Mouse (Mus musculus) hindbrain, embryonic 16.5 days (tissue): ENCODE measurements at regions not wholly inside any gene's neighbourhood (a gene's known extent, or its start where the extent isn't known, plus 50 kb on each side); places are given as distances from the start of the nearest gene placed in this dataset.

Source experiments
- ATAC-seq: fragments of 200-750 bp; cut with Nextera tagmentation; 2 replicates; pipeline ENCODE4 v1.8.0; 2017; ENCODE audit warnings: moderate TSS enrichment, moderate library complexity
- H3K27ac ChIP-seq: fragments of 300-500 bp; sonication (generic); 2 replicates; pipeline ENCODE4 v1.5.1; 2014; ENCODE audit warnings: low read depth, mild to moderate bottlenecking, control low read depth, low read length, moderate library complexity
- H3K27me3 ChIP-seq: fragments of 300-500 bp; sonication (generic); replicated peaks from 2 replicates; pipeline ENCODE4 v1.6.1; 2014; ENCODE audit warnings: low read length; ENCODE audit not compliant: control insufficient read depth, insufficient read depth
- H3K36me3 ChIP-seq: fragments of 300-500 bp; sonication (generic); 2 replicates; pipeline ENCODE4 v1.6.1; 2014; ENCODE audit warnings: mild to moderate bottlenecking, low read length, moderate library complexity, mixed read lengths; ENCODE audit not compliant: control insufficient read depth, insufficient read depth
- H3K4me1 ChIP-seq: fragments of 300-500 bp; sonication (generic); 2 replicates; pipeline ENCODE4 v1.6.1; 2014; ENCODE audit warnings: low read depth, low read length; ENCODE audit not compliant: control insufficient read depth, insufficient read depth
- H3K4me2 ChIP-seq: fragments of 300-500 bp; sonication (generic); 2 replicates; pipeline ENCODE4 v1.6.1; 2014; ENCODE audit warnings: mild to moderate bottlenecking, low read length, control low read depth, moderate library complexity
- H3K4me3 ChIP-seq: fragments of 300-500 bp; sonication (generic); 2 replicates; pipeline ENCODE4 v1.5.1; 2014; ENCODE audit warnings: mild to moderate bottlenecking, low read length, control low read depth, moderate library complexity
- H3K9ac ChIP-seq: fragments of 300-500 bp; sonication (generic); 2 replicates; pipeline ENCODE4 v1.6.1; 2014; ENCODE audit warnings: low read depth, mild to moderate bottlenecking, control low read depth, low read length, moderate library complexity
- H3K9me3 ChIP-seq: fragments of 300-500 bp; sonication (generic); 2 replicates; pipeline ENCODE4 v1.6.1; 2014; ENCODE audit warnings: mild to moderate bottlenecking, low read length, moderate library complexity; ENCODE audit not compliant: control insufficient read depth
- WGBS: fragments of 180-500 bp; shearing (Covaris S2); extraction: QIAGEN DNeasy Blood & Tissue Kit; methylation state at CpG from one replicate; pipeline ENCODE4 v1.1.7; 2014; 5-methylcytosine and 5-hydroxymethylcytosine counted together

DNA sequence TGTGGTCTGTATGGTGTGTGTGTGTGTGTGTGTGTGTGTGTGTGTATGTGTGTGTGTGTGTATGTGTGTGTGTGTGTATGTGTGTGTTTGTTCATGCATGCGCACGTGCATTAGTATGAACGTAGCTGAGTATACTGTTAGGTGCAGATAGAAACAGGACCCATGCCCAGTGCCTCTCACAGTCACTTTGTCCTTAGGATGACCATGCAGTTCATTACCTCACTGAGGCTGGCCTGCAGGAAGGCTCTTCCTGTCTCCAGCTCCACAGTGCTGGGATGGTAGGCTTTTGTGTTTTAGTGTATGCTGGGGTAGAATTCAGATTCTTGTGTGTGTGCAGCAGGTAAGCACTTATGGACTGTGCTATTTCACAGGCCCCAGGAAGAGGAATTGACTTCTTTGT, 250.0 kb upstream of the Tacr3 start:
- Histone ChIP-seq H3K27ac (no peak overlapping the region), H3K27me3 (no peaks in the 10 kb centered on the region), H3K4me2 (no peak overlapping the region), H3K4me1 (no peaks in the 10 kb centered on the region), H3K4me3 (no peak overlapping the region), H3K9me3 (no peaks in the 10 kb centered on the region; the same call in 1 of the 2 replicates), H3K9ac (no peak overlapping the region), H3K36me3 (no peaks in the 10 kb centered on the region)
- WGBS = 100% methylated on average over 3 of the region's 3 CpGs
- ATAC-seq = no peak

- Histone ChIP-seq H3K4me2 (no peak overlapping the region), H3K4me1 (no peaks in the 10 kb centered on the region), H3K9me3 (no peaks in the 10 kb centered on the region; the same call in 1 of the 2 replicates), H3K4me3 (no peak overlapping the region), H3K27ac (no peak overlapping the region), H3K9ac (no peak overlapping the region), H3K27me3 (no peaks in the 10 kb centered on the region), H3K36me3 (no peaks in the 10 kb centered on the region)
- 23% methylated on average over 2 of the region's 2 CpGs for WGBS
- ATAC-seq = peak; percentile 69; the same call in 1 of the 2 replicates
Measured at GRCm38 (mm10) chr3:134588630-134589029, 240.2 kb upstream of the Tacr3 start.

DNA sequence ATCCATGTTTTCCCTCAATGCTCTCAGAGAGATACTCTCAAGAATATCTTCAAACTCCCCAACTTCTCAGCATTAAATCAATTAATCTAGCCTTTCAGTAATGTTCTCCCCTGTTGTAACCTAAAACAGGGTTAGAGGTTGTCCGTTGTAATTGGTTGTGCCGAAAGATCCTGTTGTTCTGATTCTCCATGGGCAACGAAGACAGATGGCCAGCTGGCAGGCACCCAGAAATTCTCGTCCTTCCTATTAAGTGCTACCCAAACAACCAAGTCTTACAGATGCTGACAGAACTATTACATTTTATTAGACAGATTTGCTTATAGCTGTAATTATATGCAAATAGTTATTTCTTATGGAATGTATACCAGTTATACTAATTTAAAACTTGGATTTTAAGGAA, 225.9 kb upstream of the Tacr3 start:
- no peaks in the 10 kb centered on the region for H3K27me3 ChIP-seq
- no peak for ATAC-seq
- no peaks in the 10 kb centered on the region for H3K9me3 ChIP-seq
- WGBS = 23% methylated on average over 4 of the region's 4 CpGs
- H3K9ac ChIP-seq = no peak overlapping the region
- no peak overlapping the region for H3K4me3 ChIP-seq
- H3K27ac ChIP-seq = no peak overlapping the region
- no peak overlapping the region for H3K4me2 ChIP-seq
- peaks cover 6% of the 10 kb centered on the region; the same call in 1 of the 2 replicates for H3K4me1 ChIP-seq
- no peaks in the 10 kb centered on the region for H3K36me3 ChIP-seq

DNA sequence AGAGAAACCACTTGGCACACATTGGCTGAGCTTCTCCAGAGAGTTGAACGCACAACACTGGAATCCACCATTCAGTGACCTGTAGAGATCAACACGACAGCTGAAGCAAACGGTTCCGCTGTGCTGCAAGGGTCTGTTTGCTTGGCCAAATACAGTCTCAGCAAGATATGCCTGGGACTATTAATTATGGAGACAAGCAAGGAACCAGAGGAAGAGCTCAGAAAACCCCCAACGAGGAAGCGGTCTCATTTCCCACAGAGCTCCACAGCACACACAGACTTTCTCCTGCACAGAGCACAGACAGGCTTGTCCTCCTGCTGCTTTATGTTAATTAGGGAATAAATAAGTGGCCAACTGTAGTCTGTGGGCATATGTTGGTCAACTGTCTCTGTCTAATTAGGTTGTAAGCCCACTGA, 223.4 kb upstream of the Tacr3 start:
- H3K4me2 ChIP-seq = peak overlapping the region; percentile 10; the same call in 1 of the 2 replicates

DNA sequence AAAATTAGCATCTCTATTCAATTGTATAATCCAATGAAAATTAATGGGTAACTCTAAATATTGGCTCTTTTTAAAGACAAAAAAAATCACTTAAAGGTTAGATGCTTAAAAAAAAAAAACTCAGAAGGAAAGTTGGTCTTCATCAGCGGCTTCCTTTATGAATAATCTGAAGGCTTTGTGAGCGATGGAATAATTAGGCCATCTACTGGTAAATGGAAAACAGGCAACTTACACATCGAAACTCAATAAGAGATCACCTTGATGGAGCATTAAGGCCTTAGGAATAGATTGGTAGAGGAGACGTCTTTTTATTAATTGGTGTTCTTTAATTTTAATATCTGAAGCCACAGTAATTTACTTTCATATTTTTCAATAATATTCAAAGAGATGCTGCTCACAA, 218.6 kb upstream of the Tacr3 start:
- Histone ChIP-seq H3K9ac (no peak overlapping the region), H3K36me3 (no peaks in the 10 kb centered on the region), H3K27ac (no peak overlapping the region), H3K9me3 (no peaks in the 10 kb centered on the region), H3K4me2 (no peak overlapping the region), H3K4me1 (peaks cover 4% of the 10 kb centered on the region; the same call in 1 of the 2 replicates), H3K4me3 (no peak overlapping the region), H3K27me3 (no peaks in the 10 kb centered on the region)
- ATAC-seq = no peak
- 59% methylated on average over 4 of the region's 4 CpGs for WGBS

More for the DNA sequence above, 223.4 kb upstream of the Tacr3 start:
- Histone ChIP-seq H3K36me3 (no peaks in the 10 kb centered on the region), H3K9ac (no peak overlapping the region; the same call in 1 of the 2 replicates), H3K27me3 (no peaks in the 10 kb centered on the region), H3K9me3 (no peaks in the 10 kb centered on the region), H3K4me1 (peaks cover 6% of the 10 kb centered on the region; the same call in 1 of the 2 replicates), H3K27ac (no peak overlapping the region), H3K4me3 (no peak overlapping the region)
- ATAC-seq = peak; percentile 98
- WGBS = 9% methylated on average over 6 of the region's 6 CpGs

DNA sequence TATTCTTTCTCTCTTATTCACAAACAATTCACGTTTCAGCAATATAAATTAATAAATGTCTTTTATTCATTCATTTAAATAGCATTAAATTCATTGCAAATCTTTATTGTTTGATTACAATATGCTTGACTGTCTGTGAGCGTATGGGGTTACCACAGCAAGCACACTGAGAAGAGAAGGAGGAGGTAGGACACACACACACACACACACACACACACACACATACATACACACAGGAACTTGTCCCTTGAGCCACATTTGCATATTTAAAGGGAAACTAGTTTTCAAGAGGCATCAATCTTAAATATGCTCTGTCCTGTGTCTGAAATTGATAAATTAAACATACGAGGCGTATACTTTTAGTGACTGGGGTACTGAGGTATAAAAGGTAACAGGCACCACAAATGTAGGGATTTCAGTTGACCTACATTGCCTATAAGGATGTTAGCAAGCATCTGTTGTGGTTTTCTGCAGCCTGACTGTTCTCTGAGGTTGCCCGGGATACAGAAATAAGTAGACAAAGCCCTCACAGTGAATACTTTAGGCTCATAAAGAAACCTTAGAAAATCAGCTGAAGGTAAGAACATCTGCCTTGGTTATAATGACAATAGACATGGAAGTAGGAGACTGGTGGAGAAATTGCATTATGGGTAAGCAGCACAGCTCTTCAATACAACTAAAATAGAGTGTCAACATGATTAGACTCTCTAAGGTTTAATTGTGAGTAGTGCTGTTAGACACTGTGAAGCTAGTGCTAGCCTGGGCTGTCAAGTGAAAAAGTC, 217.1 kb upstream of the Tacr3 start:
- Histone ChIP-seq H3K27ac (no peak overlapping the region), H3K4me2 (no peak overlapping the region), H3K36me3 (no peaks in the 10 kb centered on the region), H3K27me3 (no peaks in the 10 kb centered on the region), H3K4me1 (no peaks in the 10 kb centered on the region), H3K4me3 (no peak overlapping the region), H3K9ac (no peak overlapping the region), H3K9me3 (no peaks in the 10 kb centered on the region)
- 47% methylated on average over 5 of the region's 5 CpGs for WGBS
- no peak for ATAC-seq

GRCm38 (mm10) chr3:134612298-134612616, 216.6 kb upstream of the Tacr3 start:
- Histone ChIP-seq H3K4me3 (no peak overlapping the region), H3K27ac (no peak overlapping the region), H3K4me2 (no peak overlapping the region), H3K4me1 (no peaks in the 10 kb centered on the region), H3K9ac (no peak overlapping the region), H3K27me3 (no peaks in the 10 kb centered on the region), H3K36me3 (no peaks in the 10 kb centered on the region), H3K9me3 (no peaks in the 10 kb centered on the region)
- WGBS = 79% methylated on average over 3 of the region's 3 CpGs
- no peak for ATAC-seq

GRCm38 (mm10) chr3:134629166-134630134, 199.4 kb upstream of the Tacr3 start:
- peak overlapping the region; percentile 30; the same call in 1 of the 2 replicates for H3K27ac ChIP-seq

DNA sequence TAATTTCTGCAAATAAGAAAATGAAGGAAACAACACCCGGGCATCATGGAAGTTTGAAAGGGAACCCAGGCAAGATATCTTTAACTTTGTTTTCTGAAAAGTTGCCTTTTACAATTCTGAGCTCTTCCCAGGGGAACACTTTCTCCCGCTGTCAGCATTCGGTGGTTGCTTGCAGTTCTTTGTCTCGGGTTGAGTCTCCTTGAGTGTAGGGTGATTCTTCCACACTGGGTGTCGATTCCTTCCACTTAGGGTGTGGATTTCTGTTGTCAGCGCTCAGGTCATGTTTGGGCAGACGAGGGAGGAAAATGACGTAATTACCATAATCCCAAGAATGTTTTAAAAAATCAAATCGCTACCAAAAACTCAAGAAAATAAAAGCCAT, 198.7 kb upstream of the Tacr3 start:
- 40% methylated on average over 9 of the region's 9 CpGs for WGBS

More at GRCm38 (mm10) chr3:134629166-134630134, 199.4 kb upstream of the Tacr3 start:
- peak overlapping the region; percentile 28 for H3K4me3 ChIP-seq
- WGBS = 30% methylated on average over 16 of the region's 16 CpGs
- H3K27me3 ChIP-seq = no peaks in the 10 kb centered on the region
- peaks cover 5% of the 10 kb centered on the region; the same call in 1 of the 2 replicates for H3K4me1 ChIP-seq
- ATAC-seq = peak; percentile 90
- H3K4me2 ChIP-seq = peak overlapping the region; percentile 54
- H3K9me3 ChIP-seq = no peaks in the 10 kb centered on the region
- no peaks in the 10 kb centered on the region for H3K36me3 ChIP-seq
- peak overlapping the region; percentile 44; the same call in 1 of the 2 replicates for H3K9ac ChIP-seq

More for the DNA sequence above, 198.7 kb upstream of the Tacr3 start:
- Histone ChIP-seq H3K4me1 (peaks cover 5% of the 10 kb centered on the region; the same call in 1 of the 2 replicates), H3K4me2 (peak overlapping the region; percentile 54), H3K27me3 (no peaks in the 10 kb centered on the region), H3K4me3 (peak overlapping the region; percentile 12), H3K9me3 (no peaks in the 10 kb centered on the region), H3K27ac (no peak overlapping the region), H3K36me3 (no peaks in the 10 kb centered on the region), H3K9ac (peak overlapping the region; percentile 50)
- peak; percentile 54; the same call in 1 of the 2 replicates for ATAC-seq
